Mouse (Mus musculus) brain, embryonic 14.5 days (tissue): ENCODE data around the gene 1190005I06Rik.

Experiments used
- CTCF ChIP-seq: fragments of 200-500 bp; IDR thresholded peaks from 2 replicates; pipeline ENCODE4 v1.5.1; 2012; ENCODE audit warnings: inconsistent platforms, mild to moderate bottlenecking, moderate library complexity, borderline replicate concordance; ENCODE audit not compliant: insufficient read depth, insufficient read length; ENCODE audit errors: extremely low read depth
- POLR2A ChIP-seq: fragments of 200-500 bp; IDR thresholded peaks from 2 replicates; pipeline ENCODE4 v1.6.1; 2012; ENCODE audit warnings: mild to moderate bottlenecking, inconsistent platforms, borderline replicate concordance; ENCODE audit not compliant: poor library complexity, insufficient read depth, insufficient read length, severe bottlenecking; ENCODE audit errors: extremely low read depth

DNA sequence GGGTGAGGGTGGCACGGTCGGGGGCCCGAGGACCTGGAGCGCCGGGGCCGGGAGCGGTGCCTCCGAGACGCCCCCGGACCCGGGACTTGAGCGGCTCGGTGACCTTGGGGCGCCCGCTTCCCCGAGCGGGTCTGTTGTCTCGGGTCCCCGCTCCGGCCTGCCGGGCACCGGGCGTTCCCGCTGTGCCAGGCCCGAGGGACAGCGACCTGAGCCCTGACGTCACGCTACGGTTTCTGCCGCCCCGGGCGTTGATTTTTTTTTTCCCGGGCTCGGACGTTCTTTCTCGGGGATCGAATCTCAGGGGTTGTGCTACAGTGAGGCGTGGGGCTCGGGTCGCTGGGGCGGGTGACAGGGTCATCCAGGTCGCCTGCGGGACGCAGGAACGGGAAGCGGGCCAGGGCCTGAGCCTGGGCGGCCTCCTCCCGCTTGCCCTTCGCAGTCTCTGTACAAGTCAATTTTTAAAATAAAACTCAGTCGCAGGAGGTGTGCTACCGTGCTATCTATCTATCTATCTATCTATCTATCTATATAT, 21.0 kb upstream of the 1190005I06Rik start, which contains the start of gene Emc8:
- TF ChIP-seq CTCF (no peak), POLR2A (no peak)
